Mouse (Mus musculus) liver, embryonic 14.5 days (tissue): Measurements from ENCODE around the gene Rab25. TPM values are rescaled to one million over a fixed set of nuclear protein-coding genes. Genes with fewer than 3 reads are reported as not detected.

Experiments
- ATAC-seq: fragments of 200-750 bp; cut with Nextera tagmentation; 2 replicates; pipeline ENCODE4 v1.8.0; 2017; ENCODE audit warnings: moderate number of reproducible peaks, mild to moderate bottlenecking, moderate library complexity; ENCODE audit not compliant: insufficient read depth
- DNase-seq, 3 experiments: peaks; one replicate each; pipeline ENCODE4 v3.0.0-alpha.2; 2012 to 2013; ENCODE audit warnings: low read depth in 3 of 3, low spot score in 3 of 3
- H3K27ac ChIP-seq: fragments of 300-500 bp; sonication (generic); 2 replicates; pipeline ENCODE4 v1.5.1; 2014; ENCODE audit warnings: moderate library complexity, mild to moderate bottlenecking, control low read depth, inconsistent platforms
- H3K27me3 ChIP-seq: fragments of 300-500 bp; sonication (generic); 2 replicates; pipeline ENCODE4 v1.6.1; 2014; ENCODE audit warnings: mild to moderate bottlenecking, low read length, moderate library complexity; ENCODE audit not compliant: control insufficient read depth, insufficient read depth
- H3K36me3 ChIP-seq: fragments of 300-500 bp; sonication (generic); replicated peaks from 2 replicates; pipeline ENCODE4 v1.6.1; 2014; ENCODE audit warnings: low read depth; ENCODE audit not compliant: control insufficient read depth, insufficient read depth
- H3K4me1 ChIP-seq, 2 experiments: fragments of 200-500 bp in 1 of 2; fragments of 300-500 bp in 1 of 2; sonication (generic) in 1 of 2; replicated peaks; 2 replicates each; pipeline ENCODE4 v1.6.1; 2012 to 2014; ENCODE audit warnings: antibody characterized with exemption in 1 of 2, inconsistent platforms in 1 of 2, low read length in 1 of 2; ENCODE audit not compliant: control insufficient read depth in 2 of 2, insufficient read depth in 2 of 2
- H3K4me2 ChIP-seq: fragments of 300-500 bp; sonication (generic); 2 replicates; pipeline ENCODE4 v1.6.1; 2014; ENCODE audit warnings: low read depth, mild to moderate bottlenecking, control low read depth, moderate library complexity
- H3K4me3 ChIP-seq, 2 experiments: fragments of 200-500 bp in 1 of 2; fragments of 300-500 bp in 1 of 2; sonication (generic) in 1 of 2; 2 replicates each; pipeline ENCODE4 v1.5.1; 2012 to 2014; ENCODE audit warnings: low read depth in 2 of 2, low read length in 2 of 2, mild to moderate bottlenecking in 2 of 2, control low read depth in 1 of 2, inconsistent platforms in 1 of 2, moderate library complexity in 1 of 2; ENCODE audit not compliant: insufficient read depth in 1 of 2
- H3K9ac ChIP-seq: fragments of 300-500 bp; sonication (generic); replicated peaks from 2 replicates; pipeline ENCODE4 v1.6.1; 2014; ENCODE audit warnings: mild to moderate bottlenecking, control low read depth, moderate library complexity
- H3K9me3 ChIP-seq: fragments of 300-500 bp; sonication (generic); 2 replicates; pipeline ENCODE4 v1.6.1; 2016; ENCODE audit warnings: low read length, mixed read lengths; ENCODE audit not compliant: control insufficient read depth
- CTCF ChIP-seq: IDR thresholded peaks from 2 replicates; pipeline ENCODE4 v1.5.1; 2016; ENCODE audit warnings: antibody characterized with exemption, low read depth, control low read depth
- EP300 ChIP-seq: IDR thresholded peaks from 2 replicates; pipeline ENCODE4 v1.6.1; 2016; ENCODE audit warnings: antibody characterized with exemption, low read depth
- WGBS: fragments of 180-500 bp; shearing (Covaris S2); extraction: QIAGEN DNeasy Blood & Tissue Kit; methylation state at CpG from one replicate; pipeline ENCODE4 v1.1.7; 2014; ENCODE audit not compliant: insufficient replicate concordance; 5-methylcytosine and 5-hydroxymethylcytosine counted together
- polyA plus RNA-seq, 2 experiments: library from polyadenylated mRNA; depleted of rRNA in 1 of 2; stranded (reverse) in 1 of 2; unstranded in 1 of 2; fragments of >200 nt; fragmentation: Nextera tagmentation in 1 of 2; extraction: Ambion mirVana in 1 of 2; gene quantifications; 2 replicates each; pipeline versions ENCODE4 v1.2.1 to v1.2.3; 2012 to 2014

The Rab25 gene
- polyA plus RNA-seq, 2 experiments: 0.25 to 0.52 TPM

GRCm38 (mm10) chr3:88521156-88521555 is 26.9 kb downstream of the Rab25 start:
- ATAC-seq: no peak
- 77% methylated on average over 6 of the region's 6 CpGs for WGBS

GRCm38 (mm10) chr3:88520078-88520477 is 28.0 kb downstream of the Rab25 start:
- TF ChIP-seq EP300 (no peak), CTCF (no peak)
- no peaks in the 10 kb centered on the region for H3K9me3 ChIP-seq
- H3K9ac ChIP-seq: no peak overlapping the region
- 67% methylated on average over 2 of the region's 2 CpGs for WGBS
- DNase-seq: no peak
- H3K27me3 ChIP-seq: no peaks in the 10 kb centered on the region
- H3K36me3 ChIP-seq: no peaks in the 10 kb centered on the region
- H3K4me3 ChIP-seq: no peak overlapping the region
- H3K4me1 ChIP-seq: no peaks in the 10 kb centered on the region; a peak in 1 of 4 replicates
- H3K27ac ChIP-seq: no peak overlapping the region
- no peak overlapping the region for H3K4me2 ChIP-seq
- no peak for ATAC-seq

More at GRCm38 (mm10) chr3:88521156-88521555, 26.9 kb downstream of the Rab25 start:
- H3K4me3 ChIP-seq: no peak overlapping the region
- no peak overlapping the region for H3K27ac ChIP-seq
- H3K36me3 ChIP-seq: no peaks in the 10 kb centered on the region
- H3K4me2 ChIP-seq: no peak overlapping the region
- H3K9ac ChIP-seq: no peak overlapping the region
- no peaks in the 10 kb centered on the region for H3K27me3 ChIP-seq
- H3K4me1 ChIP-seq: no peaks in the 10 kb centered on the region
- no peak for DNase-seq
- no peaks in the 10 kb centered on the region for H3K9me3 ChIP-seq
- no peak for TF ChIP-seq EP300
- no peak for TF ChIP-seq CTCF

- no peak overlapping the region for H3K4me3 ChIP-seq
- 75% methylated on average over 4 of the region's 4 CpGs for whole genome bisulfite sequencing
- H3K4me1 ChIP-seq: peaks cover 3 to 11% of the 10 kb centered on the region in 2 experiments; a peak in 3 of 4 replicates
- H3K4me2 ChIP-seq: no peak overlapping the region
- H3K27ac ChIP-seq: no peak overlapping the region
- H3K27me3 ChIP-seq: no peaks in the 10 kb centered on the region
- TF ChIP-seq CTCF (no peak), EP300 (no peak)
- no peak overlapping the region for H3K9ac ChIP-seq
- no peaks in the 10 kb centered on the region for H3K9me3 ChIP-seq
- ATAC-seq: no peak
- DNase-seq: no peak
- H3K36me3 ChIP-seq: no peaks in the 10 kb centered on the region
Measured at GRCm38 (mm10) chr3:88518411-88518810, 29.7 kb downstream of the Rab25 start.

GRCm38 (mm10) chr3:88516407-88516806 is 31.7 kb downstream of the Rab25 start:
- Histone ChIP-seq H3K36me3 (no peaks in the 10 kb centered on the region), H3K9ac (no peak overlapping the region), H3K4me2 (no peak overlapping the region), H3K4me3 (no peak overlapping the region), H3K9me3 (no peaks in the 10 kb centered on the region), H3K4me1 (peaks cover 3 to 20% of the 10 kb centered on the region in 2 experiments; a peak in 3 of 4 replicates), H3K27me3 (no peaks in the 10 kb centered on the region), H3K27ac (no peak overlapping the region)
- WGBS: 70% methylated on average over 2 of the region's 2 CpGs
- ATAC-seq: no peak
- DNase-seq: no peak
- TF ChIP-seq EP300 (no peak), CTCF (no peak)

GRCm38 (mm10) chr3:88515095-88515386 is 33.1 kb downstream of the Rab25 start:
- 75% methylated on average over 2 of the region's 2 CpGs for WGBS
- no peak for TF ChIP-seq CTCF
- no peak for TF ChIP-seq EP300

More at GRCm38 (mm10) chr3:88515095-88515386, 33.1 kb downstream of the Rab25 start:
- Histone ChIP-seq H3K9ac (no peak overlapping the region), H3K4me3 (no peak overlapping the region), H3K36me3 (no peaks in the 10 kb centered on the region), H3K9me3 (no peaks in the 10 kb centered on the region), H3K27ac (no peak overlapping the region), H3K4me1 (peaks cover 5 to 28% of the 10 kb centered on the region in 2 experiments; a peak in 3 of 4 replicates), H3K27me3 (no peaks in the 10 kb centered on the region), H3K4me2 (no peak overlapping the region)
- ATAC-seq: no peak
- DNase-seq: no peak
